Comparison of ENCODE assay signal across 8 mouse cellular contexts in the genomic region with DNA sequence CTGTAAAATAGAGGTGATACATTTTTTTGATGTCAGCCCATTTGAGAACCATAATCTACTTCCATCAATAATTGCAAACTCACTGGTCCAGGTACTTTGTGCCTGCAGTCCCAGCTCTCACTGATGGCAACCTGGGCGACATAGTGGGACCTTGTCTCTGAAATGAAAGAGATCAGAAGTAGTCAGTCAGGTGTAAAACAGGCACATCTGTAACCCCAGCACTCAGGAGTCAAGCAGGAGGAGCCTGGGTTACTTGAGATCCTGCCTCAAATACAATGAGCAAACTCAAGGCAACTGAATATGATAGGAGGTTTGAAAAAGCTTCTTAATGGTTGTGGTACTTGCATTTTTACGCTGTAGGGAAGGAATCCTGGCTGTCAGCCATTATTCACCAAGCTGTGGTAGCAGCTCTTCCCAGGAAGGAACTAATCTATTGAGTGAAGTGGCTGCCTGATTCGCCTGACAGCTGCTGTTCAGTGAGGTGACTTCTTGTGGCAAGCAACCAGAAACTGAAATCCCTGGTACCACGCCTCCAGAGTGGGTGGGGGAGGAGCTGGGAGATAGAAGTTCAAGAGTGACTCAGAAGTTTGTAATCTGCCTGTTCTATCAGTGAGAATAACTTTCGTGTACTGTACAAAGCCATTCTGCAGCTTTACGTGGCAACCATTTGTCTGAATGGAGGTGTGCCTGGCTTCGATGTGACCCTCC. TPM values are rescaled to one million over a fixed set of nuclear protein-coding genes. Genes with fewer than 3 reads are reported as not detected.
DNase-seq lines count a peak whose midpoint lies in the region; ATAC-seq and TF ChIP-seq lines count a peak whose summit lies in the region.

No protein-coding gene starts in this region.

- H3K9me3 ChIP-seq in heart, postnatal 0 days (replicated peaks; ENCODE audit: control insufficient read depth, low read length): no peaks in the 10 kb centered on the region

- peak; percentile 93 for ATAC-seq in activated CD4-positive, CD25-positive, alpha-beta regulatory T cell, adult 4 months
- ATAC-seq in erythroid progenitor cell, adult 5-6 weeks (replicated peaks; ENCODE audit: low FRiP score, poor library complexity, severe bottlenecking): peak; percentile 95
- ATAC-seq in heart, postnatal 0 days (ENCODE audit: insufficient read depth, low read depth): peak; percentile 89

- DNase-seq in cerebellum, postnatal 25 days: peak; percentile 19 to 36
- no peak for DNase-seq in cerebellum, adult 9-11 months
- peak; percentile 93 for DNase-seq in heart, postnatal 0 days (ENCODE audit: low spot score)
- peak; percentile 81 for DNase-seq in layer of hippocampus, adult 9-11 months
- DNase-seq in lung, postnatal 36 days: peak; percentile 93
- DNase-seq in spleen, adult 12 weeks (ENCODE audit: low spot score): peak; percentile 71

- peak; percentile 77; the same call in 1 of the 2 replicates for TF ChIP-seq EP300 in heart, postnatal 0 days (IDR thresholded peaks at IDR 0.05; ENCODE audit: low read depth)

- peaks cover 34% of the 10 kb centered on the region; the same call in 1 of the 2 replicates for H3K4me1 ChIP-seq in heart, postnatal 0 days (ENCODE audit: control insufficient read depth, insufficient read depth)

- WGBS in heart, postnatal 0 days: 6% methylated on average over 7 of the region's 7 CpGs

- H3K4me3 ChIP-seq in heart, postnatal 0 days (ENCODE audit: low read depth, low read length): peak overlapping the region; percentile 34

- H3K36me3 ChIP-seq in heart, postnatal 0 days (replicated peaks; ENCODE audit: control insufficient read depth, insufficient read depth, low read length): peaks cover 5% of the 10 kb centered on the region; the same call in 1 of the 2 replicates

- TF ChIP-seq CTCF in heart, postnatal 0 days (IDR thresholded peaks at IDR 0.05; ENCODE audit: low read depth): no peak

- H3K27me3 ChIP-seq in heart, postnatal 0 days (ENCODE audit: control insufficient read depth, insufficient read depth, low read length): no peaks in the 10 kb centered on the region

- peak overlapping the region; percentile 78 for H3K27ac ChIP-seq in heart, postnatal 0 days (ENCODE audit: low read depth)

- peak overlapping the region; percentile 35 for H3K9ac ChIP-seq in heart, postnatal 0 days (replicated peaks; ENCODE audit: low read depth, low read length)

- peak overlapping the region; percentile 56 for H3K4me2 ChIP-seq in heart, postnatal 0 days (ENCODE audit: low read depth, low read length)

RNA-seq across cellular contexts. Expression of a gene that starts 7.2 kb away (rescaled TPM):
- 100 to 1,000 TPM; 145 to 149 TPM for polyA plus RNA-seq in activated CD4-positive, CD25-positive, alpha-beta regulatory T cell, adult 4 months (2017; shearing (Covaris generic))
- total RNA-seq in erythroid progenitor cell, adult 5-6 weeks (2015; ENCODE audit: low replicate concordance): 92.3 and 106 TPM in 2 replicates
- 58.9 and 60.6 TPM in 2 replicates for total RNA-seq in erythroid progenitor cell, adult 5-6 weeks (2017; ENCODE audit: low replicate concordance)
- 796 and 830 TPM in 2 replicates for total RNA-seq in heart, postnatal 0 days (2014; rRNA removed; ENCODE audit: low replicate concordance)
- polyA plus RNA-seq in heart, postnatal 0 days (2015; fragmentation: Nextera tagmentation; extraction: Ambion mirVana): 590 and 625 TPM in 2 replicates

RNA-seq across cellular contexts. Expression of a gene that starts 22.5 kb away (rescaled TPM):
- 100 to 1,000 TPM in 1 of 2 experiments, 10 to 100 TPM in 1; 96.7 to 115 TPM for polyA plus RNA-seq in activated CD4-positive, CD25-positive, alpha-beta regulatory T cell, adult 4 months (2017; shearing (Covaris generic))
- total RNA-seq in erythroid progenitor cell, adult 5-6 weeks (2015; ENCODE audit: low replicate concordance): 40.7 and 44.4 TPM in 2 replicates
- 29.4 and 38.9 TPM in 2 replicates for total RNA-seq in erythroid progenitor cell, adult 5-6 weeks (2017; ENCODE audit: low replicate concordance)
- 24.7 and 49.9 TPM in 2 replicates for total RNA-seq in heart, postnatal 0 days (2014; rRNA removed; ENCODE audit: low replicate concordance)
- polyA plus RNA-seq in heart, postnatal 0 days (2015; fragmentation: Nextera tagmentation; extraction: Ambion mirVana): 170 and 190 TPM in 2 replicates

RNA-seq across cellular contexts. Expression of a gene that starts 24.1 kb away (rescaled TPM):
- polyA plus RNA-seq in activated CD4-positive, CD25-positive, alpha-beta regulatory T cell, adult 4 months (2017; shearing (Covaris generic)): 10 to 100 TPM; 14.3 to 20.3 TPM
- total RNA-seq in erythroid progenitor cell, adult 5-6 weeks (2015; ENCODE audit: low replicate concordance): 1.1 and 14.3 TPM in 2 replicates
- total RNA-seq in erythroid progenitor cell, adult 5-6 weeks (2017; ENCODE audit: low replicate concordance): 2.3 and 3.3 TPM in 2 replicates
- 35.2 and 36.9 TPM in 2 replicates for total RNA-seq in heart, postnatal 0 days (2014; rRNA removed; ENCODE audit: low replicate concordance)
- 52.9 and 61.2 TPM in 2 replicates for polyA plus RNA-seq in heart, postnatal 0 days (2015; fragmentation: Nextera tagmentation; extraction: Ambion mirVana)

RNA-seq across cellular contexts. Expression of a gene that starts 32.2 kb away (rescaled TPM):
- 1 to 10 TPM; 2.6 to 4.5 TPM for polyA plus RNA-seq in activated CD4-positive, CD25-positive, alpha-beta regulatory T cell, adult 4 months (2017; shearing (Covaris generic))
- total RNA-seq in erythroid progenitor cell, adult 5-6 weeks (2015; ENCODE audit: low replicate concordance): 11.9 and 20.5 TPM in 2 replicates
- total RNA-seq in erythroid progenitor cell, adult 5-6 weeks (2017; ENCODE audit: low replicate concordance): 4.4 and 10.2 TPM in 2 replicates
- total RNA-seq in heart, postnatal 0 days (2014; rRNA removed; ENCODE audit: low replicate concordance): 14.3 and 17.6 TPM in 2 replicates
- 4.2 and 4.5 TPM in 2 replicates for polyA plus RNA-seq in heart, postnatal 0 days (2015; fragmentation: Nextera tagmentation; extraction: Ambion mirVana)

RNA-seq across cellular contexts. Expression of a gene that starts 41.6 kb away (rescaled TPM):
- polyA plus RNA-seq in activated CD4-positive, CD25-positive, alpha-beta regulatory T cell, adult 4 months (2017; shearing (Covaris generic)): 10 to 100 TPM; 18.9 to 21.1 TPM
- total RNA-seq in erythroid progenitor cell, adult 5-6 weeks (2015; ENCODE audit: low replicate concordance): 34.8 and 42.9 TPM in 2 replicates
- total RNA-seq in erythroid progenitor cell, adult 5-6 weeks (2017; ENCODE audit: low replicate concordance): 27.0 and 27.5 TPM in 2 replicates
- 19.6 and 24.1 TPM in 2 replicates for total RNA-seq in heart, postnatal 0 days (2014; rRNA removed; ENCODE audit: low replicate concordance)
- polyA plus RNA-seq in heart, postnatal 0 days (2015; fragmentation: Nextera tagmentation; extraction: Ambion mirVana): 12.5 and 13.4 TPM in 2 replicates
